Mouse (Mus musculus) spleen, postnatal 4 days (tissue): ENCODE measurements around the gene Crhr2.
A peak's percentile ranks its signal among the peaks of the same experiment; 100 is the strongest.

Experiments used
- DNase-seq, 2 experiments: peaks; one replicate each; pipeline ENCODE4 v3.0.0; 2022; ENCODE audit warnings: low spot score in 2 of 2

Gene Crhr2

DNA sequence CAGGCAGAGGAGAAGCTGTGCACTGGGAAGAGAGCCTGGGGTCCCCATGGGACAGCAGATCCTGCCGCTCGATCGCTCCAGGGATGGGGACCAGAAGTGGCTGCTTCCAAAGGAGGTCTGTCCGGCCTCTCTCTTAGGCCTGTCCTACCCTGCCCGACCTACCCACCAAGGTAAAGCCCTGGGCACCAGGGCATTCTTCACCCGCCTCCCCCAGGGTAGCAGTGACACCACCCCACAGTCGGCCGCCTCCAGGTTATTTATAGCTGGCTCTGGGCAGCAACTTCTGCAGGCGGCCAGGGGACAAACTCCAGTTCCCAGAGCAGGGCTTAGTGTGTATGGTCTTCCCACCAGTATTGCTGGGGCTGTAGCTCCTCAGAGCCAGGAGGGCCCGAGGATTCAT is at the start of gene Crhr2:
Gene Crhr2 (minus strand): TSS at position 223 of the 400 bp plus-strand sequence.
- DNase-seq = no peak

DNA sequence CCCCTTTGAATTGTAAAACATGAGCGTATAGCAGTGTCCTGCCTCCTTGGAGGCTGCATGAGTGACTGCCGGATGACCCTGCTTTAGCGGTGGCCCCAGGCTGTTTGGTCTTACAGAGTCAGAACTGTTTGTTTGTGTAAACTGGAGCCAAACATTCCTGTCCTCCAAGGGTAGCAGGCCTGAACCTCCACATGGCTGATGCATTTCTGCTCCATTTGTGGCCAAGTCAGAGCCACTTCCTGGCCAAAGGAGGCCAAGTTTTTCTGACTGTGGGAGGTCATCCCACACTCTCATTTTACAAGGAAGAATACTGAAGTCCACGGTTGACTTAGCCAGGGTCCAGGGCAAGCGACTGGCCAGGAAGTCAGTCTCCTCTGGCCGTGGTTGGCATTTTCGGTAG is 46.7 kb upstream of the Crhr2 start:
- DNase-seq = no peak

DNA sequence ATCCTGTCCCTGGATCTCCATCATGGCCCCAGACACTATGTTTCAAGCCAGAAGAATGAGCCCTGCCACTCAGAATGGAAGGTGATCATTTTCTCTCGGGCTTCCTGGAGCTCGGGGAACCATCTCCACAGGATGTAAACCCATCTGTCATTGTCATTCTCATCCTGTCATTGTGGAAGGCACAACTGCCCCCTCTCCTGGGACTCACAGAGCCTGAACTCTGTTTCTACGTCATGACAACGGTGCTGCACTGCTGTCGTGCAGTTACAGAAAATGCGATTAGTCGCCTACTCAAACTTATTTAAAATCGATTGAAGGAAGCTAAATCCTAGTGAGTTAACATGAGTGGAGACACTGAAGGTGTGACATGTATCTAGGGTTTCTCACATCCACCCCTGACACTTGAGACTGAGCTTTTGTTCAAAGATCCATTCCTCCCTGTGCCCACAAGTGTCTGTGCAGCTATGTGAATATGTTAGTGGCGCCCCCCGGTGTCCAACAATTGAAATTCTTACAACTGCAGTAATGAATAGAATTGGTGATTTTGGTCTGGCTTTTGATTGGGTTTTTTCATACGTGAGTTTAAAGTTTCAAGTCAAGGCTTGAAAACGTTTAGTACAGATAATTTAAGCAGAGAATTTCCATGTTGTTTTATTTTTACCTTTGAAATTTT is 44.4 kb upstream of the Crhr2 start:
- DNase-seq = no peak

DNA sequence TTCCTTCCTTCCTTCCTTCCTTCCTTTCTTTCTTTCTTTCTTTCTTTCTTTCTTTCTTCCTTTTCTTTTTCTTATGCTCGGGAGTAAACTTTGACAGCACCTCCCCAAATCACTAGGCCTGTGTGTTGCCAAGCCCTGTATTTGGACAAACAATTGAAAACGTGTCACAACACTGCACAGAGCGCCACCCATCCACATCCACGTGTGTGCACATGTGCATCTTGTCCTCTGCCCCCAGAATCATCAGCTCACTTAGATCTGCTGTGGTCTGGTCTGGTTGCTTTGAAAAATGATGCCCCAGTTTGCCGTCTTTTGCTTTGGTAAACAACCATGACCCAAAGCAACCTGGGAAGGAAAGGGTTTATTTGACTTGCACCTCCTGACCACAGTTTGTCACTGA is 43.1 kb upstream of the Crhr2 start:
- DNase-seq = no peak

DNA sequence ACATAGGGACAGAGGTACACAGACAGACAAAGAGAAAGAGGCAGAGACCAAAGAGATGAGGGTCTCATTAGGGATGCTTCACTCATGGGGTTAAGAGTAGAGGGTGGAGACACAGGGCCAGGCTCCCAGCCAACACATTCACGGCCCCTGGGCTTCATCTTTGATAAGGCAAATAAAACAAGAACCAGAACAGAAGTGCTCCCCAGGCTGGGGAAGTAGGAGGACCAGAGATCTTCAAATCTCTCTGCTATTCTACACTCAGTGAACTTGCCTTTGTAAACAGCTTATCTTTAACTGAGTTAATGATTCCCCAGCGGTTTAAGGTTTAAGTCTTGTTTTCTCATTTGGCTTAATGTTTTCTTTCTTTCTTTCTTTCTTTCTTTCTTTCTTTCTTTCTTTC is 42.6 kb upstream of the Crhr2 start:
- no peak for DNase-seq

DNA sequence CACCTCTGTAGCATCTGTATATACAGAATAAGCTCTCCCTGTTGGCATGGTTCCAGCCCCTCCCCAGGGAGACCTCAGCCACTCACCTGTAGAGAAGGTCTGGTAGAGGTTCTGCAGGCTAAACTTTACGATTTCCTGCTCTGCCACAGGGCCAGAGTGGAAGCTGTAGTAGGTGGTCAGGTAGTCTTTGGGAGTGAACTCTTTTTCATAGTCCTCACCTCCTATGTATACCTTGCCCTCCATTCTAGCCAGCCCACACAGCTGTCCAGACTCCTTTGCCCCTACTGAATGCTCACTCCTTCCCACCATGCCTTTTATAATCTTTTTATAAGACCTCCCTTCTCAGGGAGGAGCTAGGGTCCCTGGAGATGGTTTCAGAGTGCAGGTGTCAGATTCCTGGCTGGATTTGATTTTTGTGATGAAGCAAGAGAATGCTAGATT is 41.9 kb upstream of the Crhr2 start, which contains the start of gene Inmt:
Gene Inmt (minus strand): TSS at position 303 of the 441 bp plus-strand sequence.
- DNase-seq = no peak

DNA sequence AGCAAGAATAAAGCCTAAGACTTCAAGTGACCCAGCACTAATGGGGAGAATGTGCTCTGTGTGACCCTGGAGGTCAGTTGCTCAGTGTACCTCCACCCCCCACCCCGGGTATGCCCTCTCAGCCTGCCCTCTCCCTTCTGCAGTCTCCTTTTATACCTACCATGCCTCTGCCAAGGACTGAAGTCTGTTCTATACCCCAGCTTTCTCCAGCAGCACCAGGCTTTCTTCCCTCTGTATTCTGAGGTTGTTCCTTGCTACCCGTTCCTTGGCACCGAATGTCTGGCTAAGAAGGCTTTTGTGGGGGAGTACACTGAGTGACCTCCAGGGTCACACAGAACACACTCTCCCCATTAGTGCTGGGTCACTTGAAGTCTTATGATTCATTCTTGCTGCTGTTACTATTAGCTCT is 41.1 kb upstream of the Crhr2 start:
- DNase-seq = no peak

DNA sequence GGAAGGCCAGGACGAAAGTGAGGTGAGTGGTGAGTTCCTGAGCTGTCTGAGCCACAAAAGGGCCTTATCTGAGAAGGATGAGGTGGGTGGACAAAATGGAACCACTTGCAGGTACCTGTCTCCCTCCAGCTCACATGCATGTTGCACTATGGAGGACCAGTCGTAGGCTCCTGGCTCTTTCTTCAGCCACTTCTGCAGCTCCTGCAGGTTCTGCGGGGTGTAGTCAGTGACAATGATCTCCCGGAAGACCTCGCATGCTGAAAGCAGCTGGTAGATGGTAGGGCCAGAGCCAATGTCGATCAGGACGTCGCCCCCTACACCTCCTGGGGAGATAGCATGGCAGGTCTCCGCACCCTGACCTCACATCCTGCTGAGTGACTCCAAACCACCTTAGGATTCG is 40.4 kb upstream of the Crhr2 start:
- DNase-seq = no peak

DNA sequence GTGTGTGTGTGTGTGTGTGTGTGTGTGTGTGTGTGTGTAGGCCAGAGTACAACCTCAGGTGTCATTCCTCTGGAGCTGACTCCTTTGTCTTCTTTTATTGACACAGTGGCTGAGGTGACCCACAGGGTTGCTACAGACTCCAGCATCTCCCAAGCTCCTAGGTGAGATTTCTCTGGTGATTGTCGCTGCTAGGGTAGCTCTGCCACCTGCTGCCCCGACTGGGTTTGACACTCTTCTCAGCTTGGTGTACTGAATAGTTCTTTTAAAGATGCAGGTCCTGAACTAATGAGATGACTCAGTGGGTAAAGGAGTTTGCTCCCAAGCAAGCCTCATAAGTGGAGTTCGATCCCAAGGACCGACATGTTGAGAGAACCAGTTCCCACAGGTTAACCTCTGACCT is 38.8 kb upstream of the Crhr2 start:
- DNase-seq = no peak

DNA sequence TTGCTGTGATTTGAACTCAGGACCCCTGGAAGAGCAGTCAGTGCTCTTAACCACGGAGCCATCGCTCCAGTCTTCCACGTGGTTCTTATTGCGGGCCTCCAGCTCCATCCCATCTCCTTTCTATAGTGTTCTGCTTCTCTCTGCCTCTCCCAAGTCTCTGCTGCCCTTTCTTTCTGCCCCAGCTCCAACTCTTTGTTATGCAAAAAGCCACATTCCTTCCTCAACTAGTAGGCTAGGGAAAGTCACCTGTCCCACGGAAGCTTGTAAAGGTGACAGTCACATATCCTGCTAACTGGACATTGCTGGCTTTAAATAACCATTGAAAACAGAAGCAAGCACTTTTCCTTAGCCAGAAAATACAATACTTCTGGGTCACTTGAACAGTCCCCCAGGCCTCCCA is 37.0 kb upstream of the Crhr2 start:
- DNase-seq = no peak

DNA sequence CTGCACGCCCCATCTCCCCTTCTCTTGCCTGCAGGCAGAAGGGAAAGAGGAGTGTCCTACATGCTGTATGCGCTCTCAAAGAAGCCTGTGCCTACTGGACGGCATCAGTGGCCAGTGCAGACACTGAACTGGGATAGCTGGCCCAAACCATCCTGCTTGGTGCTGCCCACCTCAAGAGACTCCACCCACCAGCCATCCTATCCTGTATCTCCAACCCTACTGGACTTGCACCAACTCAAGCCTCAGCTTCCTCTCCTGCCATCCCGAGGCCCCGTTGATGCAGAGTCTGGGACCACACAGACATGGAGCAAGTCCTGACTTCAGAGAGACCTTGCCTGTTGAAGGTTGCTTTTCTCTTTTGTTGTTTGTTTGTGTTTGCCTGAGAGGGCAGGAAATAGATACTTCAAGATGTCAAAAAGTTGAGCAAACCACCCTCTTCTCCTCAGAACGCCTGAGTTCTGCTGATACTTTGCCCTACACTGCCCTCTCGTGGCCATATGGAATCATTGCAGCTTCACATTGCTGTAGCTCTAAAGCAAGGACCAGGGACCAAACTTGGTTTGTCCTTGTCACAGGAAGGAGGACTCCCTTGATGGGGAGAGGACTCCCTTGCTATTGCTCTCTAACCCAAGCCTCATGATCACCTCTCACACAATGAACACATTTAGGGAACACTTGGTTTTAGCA is 34.1 kb upstream of the Crhr2 start:
- DNase-seq = peak; percentile 54 to 86

DNA sequence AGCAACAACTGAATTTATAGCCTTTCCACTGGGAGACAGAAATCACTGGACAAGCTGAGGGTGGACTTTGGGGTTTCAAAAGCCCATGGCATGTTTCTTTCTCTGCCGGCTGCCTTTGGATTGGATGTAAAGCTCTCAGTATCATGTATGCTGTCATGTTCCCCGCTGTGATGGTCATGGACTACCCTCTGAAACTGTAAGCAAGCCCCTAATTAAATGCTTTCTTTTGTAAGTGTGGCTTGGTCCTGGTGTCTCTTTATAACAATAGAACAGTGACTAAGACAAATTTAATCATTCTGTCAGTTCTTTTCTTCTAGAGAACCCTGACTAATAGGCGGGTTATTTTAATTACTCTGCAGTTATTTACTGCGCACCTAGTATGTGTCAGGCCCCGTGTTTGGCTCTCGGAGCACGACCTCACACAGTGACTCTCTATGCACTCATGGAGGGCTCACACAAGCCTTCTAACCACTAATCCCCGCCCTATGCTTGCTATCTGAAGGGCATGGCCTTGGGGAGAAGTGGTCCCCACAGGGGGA is 30.3 kb upstream of the Crhr2 start:
- DNase-seq = no peak

DNA sequence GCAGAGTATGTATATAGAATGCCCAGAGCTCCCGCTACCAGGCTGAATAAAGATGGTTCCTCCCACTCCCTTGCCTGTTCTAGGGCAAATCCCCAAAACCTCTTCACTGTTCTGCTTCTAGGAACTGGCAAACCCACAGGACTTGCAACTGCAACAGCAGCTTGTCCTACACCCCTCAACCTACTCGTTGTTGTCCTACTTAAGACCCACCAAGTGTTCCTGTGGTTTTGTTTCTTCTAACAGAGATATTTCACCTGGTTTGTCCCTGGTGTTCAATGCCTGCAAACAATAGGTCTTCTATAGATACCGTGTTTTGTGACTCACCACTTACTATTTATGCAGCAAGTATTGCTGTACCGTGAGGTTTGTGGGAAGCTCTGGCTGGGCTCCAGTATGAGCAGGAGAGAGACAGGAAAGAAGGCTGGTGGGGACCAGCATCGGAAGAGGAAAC is 28.5 kb upstream of the Crhr2 start:
- DNase-seq = no peak

DNA sequence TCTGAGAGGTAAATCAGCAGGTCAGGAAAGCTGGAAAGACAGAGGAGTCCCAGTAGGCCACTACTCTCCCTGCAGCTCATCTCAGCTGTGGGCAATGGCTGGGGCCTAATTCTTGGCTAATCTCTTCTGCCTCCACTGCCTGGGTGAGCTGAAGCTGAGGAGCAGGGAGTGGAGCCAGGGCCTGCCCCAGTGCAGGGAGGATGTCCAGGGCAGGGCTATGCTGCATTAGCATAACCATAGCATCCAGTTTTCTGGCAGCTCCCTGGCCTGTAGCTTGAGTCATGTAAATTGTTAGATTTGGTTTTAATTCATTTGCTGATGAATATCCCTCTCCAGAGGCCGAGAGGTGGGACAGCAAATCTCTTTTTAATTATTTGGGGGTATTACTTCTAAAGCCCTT is 26.4 kb upstream of the Crhr2 start:
- no peak for DNase-seq

DNA sequence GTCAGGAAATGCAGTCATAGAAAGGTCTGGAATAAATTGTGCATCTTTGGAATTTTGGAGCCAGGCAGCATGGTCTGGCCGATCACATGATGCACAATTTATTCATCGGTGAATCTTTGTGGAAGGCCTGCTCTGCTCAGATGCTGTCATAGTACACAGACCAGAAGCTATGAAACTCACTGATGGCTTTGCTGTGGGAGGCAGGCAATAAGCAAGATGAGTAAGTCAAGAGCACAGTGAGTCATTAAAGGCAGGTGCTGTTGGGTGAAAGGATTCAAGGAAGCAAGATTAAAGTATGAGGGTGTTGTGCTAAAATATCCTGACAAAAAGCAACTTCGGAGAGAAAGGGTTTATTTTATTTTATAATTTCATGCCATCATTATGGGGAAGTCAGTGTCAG is 19.4 kb upstream of the Crhr2 start:
- DNase-seq = no peak

DNA sequence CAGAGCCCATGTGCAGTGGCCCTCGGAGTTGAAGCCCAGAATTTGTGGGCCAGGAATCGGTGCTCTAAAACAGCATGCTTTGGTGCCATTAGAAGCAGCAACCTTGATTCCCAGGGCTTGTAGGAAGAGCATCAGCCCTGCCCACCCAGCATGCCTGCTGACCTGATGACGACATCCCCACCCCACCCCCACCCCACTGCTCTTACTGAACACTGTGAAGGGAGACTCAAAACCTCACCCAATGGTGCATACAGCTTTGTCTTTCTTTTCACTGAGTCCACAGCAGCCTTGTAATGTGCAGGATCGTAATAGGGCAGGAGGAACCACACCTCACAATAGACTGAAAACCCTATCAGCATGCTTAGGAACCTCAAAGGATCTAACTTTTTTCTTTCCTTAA is 13.3 kb upstream of the Crhr2 start:
- DNase-seq = no peak

DNA sequence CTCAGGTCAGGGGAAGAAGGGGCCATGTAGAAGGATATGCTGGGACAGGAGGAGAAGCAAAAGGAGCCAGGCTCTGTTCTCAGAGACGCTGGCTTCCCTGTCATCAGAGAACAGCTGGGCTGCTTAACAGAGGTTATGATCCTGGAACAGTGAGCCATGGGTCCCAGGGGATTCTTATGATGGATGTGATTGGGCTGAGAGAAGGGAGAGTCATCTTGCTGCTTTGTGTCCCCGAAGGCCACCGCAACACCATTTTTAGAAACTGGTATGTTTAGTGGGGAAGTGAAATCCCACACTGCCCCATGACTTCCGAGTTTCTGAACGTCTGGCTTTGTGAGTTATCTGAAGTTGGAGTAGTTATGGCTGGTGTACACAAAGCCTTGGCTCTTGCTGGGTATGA is 12.5 kb upstream of the Crhr2 start:
- no peak for DNase-seq

DNA sequence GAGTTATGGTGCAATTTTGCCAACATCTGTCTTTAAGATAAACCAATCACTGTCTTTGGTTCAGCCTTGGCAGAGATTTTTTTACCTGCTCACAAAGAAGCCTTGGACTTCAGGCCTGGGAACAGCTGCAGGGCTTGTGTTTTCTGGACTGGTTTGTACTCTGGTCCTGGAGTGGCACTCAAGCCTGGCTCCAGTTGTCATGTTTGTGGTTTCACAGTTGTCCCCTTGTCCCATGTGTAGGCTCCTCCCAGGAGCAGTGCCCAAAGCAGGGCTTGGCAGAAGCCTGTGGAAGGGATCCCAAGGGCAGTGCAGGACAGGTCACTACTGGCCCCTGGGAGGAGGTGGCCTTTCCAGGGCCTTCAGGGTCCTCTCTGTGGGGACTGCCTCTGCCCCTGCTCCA is 5.5 kb upstream of the Crhr2 start:
- DNase-seq = no peak

DNA sequence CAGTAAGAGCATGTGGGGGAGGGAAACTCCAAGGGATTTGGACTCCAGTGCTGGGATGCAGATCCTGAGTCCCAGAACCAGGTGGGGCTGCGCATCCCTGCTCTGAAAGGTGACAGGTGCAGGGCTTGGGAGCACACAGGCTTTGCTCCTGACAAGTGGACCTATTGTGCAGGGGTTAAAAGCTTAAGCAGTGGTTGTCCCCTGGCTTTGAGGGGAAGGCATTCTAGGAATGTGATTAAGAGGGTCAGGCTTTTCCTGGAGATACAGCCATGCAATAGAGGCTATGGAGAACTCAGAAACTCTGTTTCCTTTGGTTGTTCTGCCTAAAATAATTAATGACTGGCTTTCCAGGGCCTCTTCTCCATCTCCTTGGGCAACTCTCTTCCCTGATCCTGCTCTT is 609 bp upstream of the Crhr2 start:
- DNase-seq = no peak

DNA sequence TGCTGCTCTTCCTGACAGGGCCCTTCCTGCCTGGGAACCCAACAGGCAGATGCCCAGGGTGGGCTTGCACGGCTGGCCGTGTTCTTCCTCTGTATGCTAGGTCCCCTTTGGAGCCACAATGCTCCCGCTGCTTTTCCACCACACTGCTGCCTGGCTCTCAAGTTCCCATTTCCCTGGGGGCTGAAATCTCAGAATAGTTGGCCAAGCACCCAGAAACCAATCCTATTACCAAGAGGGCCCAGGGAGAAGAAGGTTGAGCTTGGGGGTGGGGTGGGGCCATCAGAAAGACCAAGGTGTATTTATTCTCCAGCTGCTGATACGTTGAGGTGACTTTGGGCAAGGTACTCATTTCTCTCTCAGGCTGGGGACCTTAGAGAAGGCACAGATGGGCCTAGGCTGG is 1.5 kb downstream of the Crhr2 start:
- no peak for DNase-seq

DNA sequence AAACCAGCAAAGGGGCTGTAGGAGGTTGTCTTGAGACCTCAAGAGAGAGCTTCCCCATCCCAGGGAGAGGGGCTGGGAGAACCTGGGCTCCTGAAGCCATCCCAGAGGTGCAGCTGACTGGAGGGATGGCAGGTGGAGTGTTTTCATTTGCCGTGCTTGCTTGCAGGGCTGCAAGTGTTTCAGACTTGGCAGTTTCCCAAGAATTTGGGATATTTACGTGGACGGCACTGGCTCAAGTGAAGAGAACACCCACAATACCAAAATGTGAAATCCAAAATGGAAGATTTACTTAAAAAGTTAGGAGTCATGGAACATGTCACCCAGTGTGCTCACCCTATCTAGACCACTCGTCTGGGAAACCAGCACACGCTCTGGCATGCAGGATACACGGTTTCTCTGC is 2.2 kb downstream of the Crhr2 start:
- DNase-seq = no peak

DNA sequence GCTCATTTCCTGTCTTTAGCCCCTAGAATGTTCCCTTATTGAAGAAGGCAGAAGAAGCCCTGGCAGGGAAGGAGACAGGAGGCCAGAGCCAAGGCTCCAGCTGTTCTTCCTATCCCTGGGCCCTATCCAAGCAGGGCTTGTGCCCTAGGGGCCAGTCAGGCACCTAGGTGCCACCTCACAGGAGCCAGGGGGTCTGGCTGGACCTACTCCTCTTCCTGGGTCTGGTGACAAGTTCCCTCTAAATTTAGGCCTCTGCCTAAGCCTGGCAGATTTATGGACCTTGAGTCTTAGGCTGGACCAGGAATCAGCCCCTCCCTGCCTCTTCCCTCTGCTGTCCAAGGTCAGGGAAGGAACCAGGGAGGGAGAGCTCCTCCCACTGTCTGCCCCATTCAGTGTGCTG is 4.4 kb downstream of the Crhr2 start:
- no peak for DNase-seq

DNA sequence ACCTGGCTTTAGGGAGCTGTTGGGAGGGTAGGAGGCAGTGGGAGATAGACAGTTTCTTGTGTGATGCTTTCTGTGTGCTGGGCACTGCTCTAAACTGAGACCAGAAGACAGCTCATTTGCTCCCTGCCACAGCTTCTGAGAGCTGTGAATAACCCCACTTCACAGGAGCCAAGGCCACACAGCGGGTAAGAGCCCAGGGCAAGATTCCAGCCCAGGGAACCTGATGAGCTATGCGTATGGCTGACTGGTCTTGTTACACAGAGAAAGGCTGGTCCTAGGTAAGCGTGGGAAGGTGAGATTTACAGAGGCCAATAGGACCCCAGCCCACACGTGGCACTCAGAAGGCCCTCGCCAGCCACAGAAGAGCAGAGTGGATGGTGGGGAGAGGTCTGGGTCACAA is 6.2 kb downstream of the Crhr2 start:
- no peak for DNase-seq
